Mouse (Mus musculus): ENCODE results near the gene Dguok.

DNA sequence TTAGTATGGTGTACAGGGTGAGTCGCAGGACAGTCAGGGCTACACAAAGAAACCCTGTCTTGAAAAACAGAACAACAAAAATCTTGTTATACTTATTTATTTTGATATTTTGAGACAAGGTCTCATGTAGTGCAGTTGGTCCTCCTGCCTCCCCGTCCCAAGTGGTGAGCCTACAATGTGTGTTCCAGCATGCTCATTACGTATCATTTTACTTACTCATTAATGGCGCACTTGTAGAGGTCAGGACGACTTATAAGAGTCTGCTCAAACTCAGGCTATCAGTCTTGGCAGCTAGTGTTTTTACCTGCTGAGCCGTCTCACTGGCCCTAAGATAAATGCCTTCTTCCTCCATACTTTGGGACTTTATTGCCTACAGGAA is 388 bp upstream of the Dguok start:
- no peak for TF ChIP-seq POLR2A (IDR thresholded peaks at IDR 0.05; ENCODE audit: borderline replicate concordance, insufficient read depth, low read length)
- TF ChIP-seq CTCF (IDR thresholded peaks at IDR 0.05; ENCODE audit: borderline replicate concordance, insufficient read depth, low read depth, low read length), result no peak
